Mouse (Mus musculus) CD8-positive naive resting alpha-beta T cell, adult 2 months (primary cell): ENCODE results near the gene Scgb2b24.

Experiments used
- DNase-seq, 2 experiments: peaks; one replicate each; pipeline ENCODE4 v3.0.0; 2022; ENCODE audit warnings: low read depth in 2 of 2, low spot score in 2 of 2

The Scgb2b24 gene

DNA sequence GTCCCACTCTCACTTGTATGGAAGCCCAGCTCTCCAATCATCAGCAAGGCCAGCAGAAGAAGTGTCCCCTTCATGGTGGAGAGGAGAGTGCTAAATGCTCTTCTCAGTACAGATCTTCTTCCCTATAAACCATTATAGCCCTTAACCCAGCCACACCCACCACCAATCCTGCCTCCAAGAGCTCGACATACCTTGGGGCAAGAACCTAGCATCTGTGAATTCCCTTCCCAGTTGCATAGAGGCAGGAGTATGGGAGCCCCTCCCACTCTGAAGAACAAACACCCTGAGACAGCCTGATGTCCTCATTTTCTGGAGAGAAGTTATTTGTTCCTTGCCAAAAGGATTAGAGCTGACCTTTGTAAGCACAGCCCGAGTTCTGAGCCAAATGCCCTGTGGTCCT, at the start of gene Scgb2b24:
TSS of gene Scgb2b24 (minus strand) at position 101 of the 400 bp plus-strand sequence.
- DNase-seq, result no peak

DNA sequence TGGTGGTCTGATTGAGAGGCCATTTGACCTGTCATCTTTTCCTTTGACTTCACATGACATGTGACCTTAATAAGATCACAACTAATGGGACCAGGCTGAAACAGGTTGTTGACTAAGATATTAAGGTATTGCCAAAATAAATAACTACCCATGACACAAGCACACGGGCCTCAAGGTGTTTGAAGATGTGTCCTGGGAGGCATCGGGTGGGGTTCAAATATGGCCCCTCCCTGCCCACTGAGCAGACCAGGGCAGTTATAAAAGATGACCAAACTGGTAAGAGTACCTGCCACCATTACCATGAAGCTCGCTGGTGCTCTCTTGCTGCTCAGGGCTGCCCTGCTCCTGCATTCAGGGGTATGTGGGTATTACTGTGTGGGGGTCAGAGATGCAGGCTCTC, 4.4 kb upstream of the Scgb2b24 start, which contains the start of gene Scgb1b24:
TSS of gene Scgb1b24 (plus strand) at position 301 of the 400 bp plus-strand sequence.
- DNase-seq, result no peak

- DNase-seq, result no peak
These were observed 49.2 kb downstream of the Scgb2b24 start for GRCm38 (mm10) chr7:33689864-33690263.
